Mouse (Mus musculus): ENCODE data around the gene Zfp467.

The Zfp467 gene

GRCm38 (mm10) chr6:48411193-48412092, 34.2 kb downstream of the Zfp467 start:
- DNase-seq (ENCODE audit: low spot score in 2 of 2): no peak

GRCm38 (mm10) chr6:48410551-48410950, 35.1 kb downstream of the Zfp467 start:
- DNase-seq (ENCODE audit: low spot score in 2 of 2): no peak

GRCm38 (mm10) chr6:48409726-48410343, 35.8 kb downstream of the Zfp467 start:
- DNase-seq (ENCODE audit: low spot score in 2 of 2): no peak

GRCm38 (mm10) chr6:48404071-48404470, 41.6 kb downstream of the Zfp467 start:
- no peak for DNase-seq (ENCODE audit: low spot score in 2 of 2)

GRCm38 (mm10) chr6:48399906-48400305, 45.7 kb downstream of the Zfp467 start:
- no peak for DNase-seq (ENCODE audit: low spot score in 2 of 2)

- no peak for DNase-seq (ENCODE audit: low spot score in 2 of 2)
These were observed 48.3 kb downstream of the Zfp467 start for GRCm38 (mm10) chr6:48397336-48397735.

GRCm38 (mm10) chr6:48396686-48397085, 48.9 kb downstream of the Zfp467 start:
- DNase-seq (ENCODE audit: low spot score in 2 of 2): no peak

- DNase-seq (ENCODE audit: low spot score in 2 of 2): no peak
These were observed 49.5 kb downstream of the Zfp467 start for GRCm38 (mm10) chr6:48396008-48396595.

- peak; percentile 67 to 73 for DNase-seq (ENCODE audit: low spot score in 2 of 2)
These were observed 50.3 kb downstream of the Zfp467 start, which contains the start of gene Krba1 for GRCm38 (mm10) chr6:48395105-48396007. TSS of gene Krba1 (plus strand) at chr6:48395586.

- DNase-seq (ENCODE audit: low spot score in 2 of 2): peak in 1 of 2 experiments; percentile 21
These were observed 51.8 kb downstream of the Zfp467 start for GRCm38 (mm10) chr6:48393811-48394210.

GRCm38 (mm10) chr6:48388221-48388620, 57.4 kb downstream of the Zfp467 start:
- no peak for DNase-seq (ENCODE audit: low spot score in 2 of 2)
